Mouse (Mus musculus) MEL (cell line): Measurements from ENCODE around the gene Cd3g.

Experiments used
- CTCF ChIP-seq, 3 experiments: IDR thresholded peaks in 2 of 3; conservative IDR thresholded peaks in 1 of 3; 2 replicates each; pipeline ENCODE4 v1.5.1; 2011 to 2012; ENCODE audit warnings: low read length in 3 of 3, low read depth in 2 of 3, mild to moderate bottlenecking in 2 of 3, improper control_type of control experiment in 1 of 3, inconsistent platforms in 1 of 3, mixed read lengths in 1 of 3, moderate library complexity in 1 of 3; ENCODE audit not compliant: control insufficient read depth in 1 of 3, insufficient read depth in 1 of 3, poor library complexity in 1 of 3, severe bottlenecking in 1 of 3
- E2F4 ChIP-seq: IDR thresholded peaks from 2 replicates; pipeline ENCODE4 v1.6.1; 2011; ENCODE audit warnings: low read depth, low read length, improper control_type of control experiment, borderline replicate concordance
- ELF1 ChIP-seq: IDR thresholded peaks from 2 replicates; pipeline ENCODE4 v1.6.1; 2014; ENCODE audit warnings: low read depth, mild to moderate bottlenecking, inconsistent platforms, low read length, improper control_type of control experiment, moderate library complexity
- EP300 ChIP-seq, 2 experiments: IDR thresholded peaks; 2 replicates each; pipeline ENCODE4 v1.6.1; 2011; ENCODE audit warnings: improper control_type of control experiment in 2 of 2, low read length in 2 of 2, low read depth in 1 of 2, mild to moderate bottlenecking in 1 of 2
- GATA1 ChIP-seq: IDR thresholded peaks from 2 replicates; pipeline ENCODE4 v1.6.1; 2011; ENCODE audit warnings: low read depth, low read length, improper control_type of control experiment
- MEF2A ChIP-seq: IDR thresholded peaks from 2 replicates; pipeline ENCODE4 v1.6.1; 2014; ENCODE audit warnings: low read depth, mild to moderate bottlenecking, inconsistent platforms, low read length, improper control_type of control experiment; ENCODE audit not compliant: poor library complexity, insufficient replicate concordance, severe bottlenecking; ENCODE audit errors: extremely low read depth
- MYB ChIP-seq: IDR thresholded peaks from 2 replicates; pipeline ENCODE4 v1.6.1; 2011; ENCODE audit warnings: mild to moderate bottlenecking, low read depth, low read length, improper control_type of control experiment
- POLR2A ChIP-seq, 2 experiments: IDR thresholded peaks; 2 replicates each; pipeline ENCODE4 v1.6.1; 2011 to 2012; ENCODE audit warnings: low read length in 2 of 2, mild to moderate bottlenecking in 2 of 2, control low read depth in 1 of 2, improper control_type of control experiment in 1 of 2, low read depth in 1 of 2, moderate library complexity in 1 of 2; ENCODE audit not compliant: control insufficient read depth in 1 of 2, insufficient read depth in 1 of 2, poor library complexity in 1 of 2
- POLR2AphosphoS2 ChIP-seq: IDR thresholded peaks from 2 replicates; pipeline ENCODE4 v1.6.1; 2011; ENCODE audit warnings: low read length, improper control_type of control experiment
- TBP ChIP-seq: IDR thresholded peaks from 2 replicates; pipeline ENCODE4 v1.8.0; 2011; ENCODE audit warnings: low read depth, low read length, improper control_type of control experiment

- TF ChIP-seq GATA1 (no peak), EP300 (IDR thresholded peaks at IDR 0.05; ENCODE audit: low read depth in 1 of 2, low read length in 2 of 2) (no peak), CTCF (IDR thresholded peaks at IDR 0.05 in 2 of 3, conservative IDR thresholded peaks at IDR 0.05 in 1 of 3; ENCODE audit: control insufficient read depth in 1 of 3, insufficient read depth in 1 of 3, low read depth in 2 of 3, low read length in 3 of 3, poor library complexity in 1 of 3, severe bottlenecking in 1 of 3) (no peak), MYB (no peak), POLR2A (IDR thresholded peaks at IDR 0.05; ENCODE audit: control insufficient read depth in 1 of 2, insufficient read depth in 1 of 2, low read depth in 1 of 2, low read length in 2 of 2, poor library complexity in 1 of 2) (no peak), ELF1 (no peak), MEF2A (no peak), TBP (no peak), E2F4 (no peak), POLR2AphosphoS2 (no peak)
Observed at GRCm38 (mm10) chr9:44982531-44982930, 2.3 kb upstream of the Cd3g start.
